Mouse (Mus musculus) adrenal gland, adult 8-10 months (tissue): ENCODE data around the gene Foxg1. TPM values are rescaled to one million over a fixed set of nuclear protein-coding genes. Genes with fewer than 3 reads are reported as not detected.

Source experiments
- DNase-seq: peaks from one replicate; pipeline ENCODE4 v3.0.0; 2022
- total RNA-seq, 4 experiments: library from RNA; stranded (reverse); gene quantifications; 2 replicates each; pipeline ENCODE4 v1.2.4; 2022

Gene Foxg1
- total RNA-seq, 4 experiments from 2014 or later: not detected

DNA sequence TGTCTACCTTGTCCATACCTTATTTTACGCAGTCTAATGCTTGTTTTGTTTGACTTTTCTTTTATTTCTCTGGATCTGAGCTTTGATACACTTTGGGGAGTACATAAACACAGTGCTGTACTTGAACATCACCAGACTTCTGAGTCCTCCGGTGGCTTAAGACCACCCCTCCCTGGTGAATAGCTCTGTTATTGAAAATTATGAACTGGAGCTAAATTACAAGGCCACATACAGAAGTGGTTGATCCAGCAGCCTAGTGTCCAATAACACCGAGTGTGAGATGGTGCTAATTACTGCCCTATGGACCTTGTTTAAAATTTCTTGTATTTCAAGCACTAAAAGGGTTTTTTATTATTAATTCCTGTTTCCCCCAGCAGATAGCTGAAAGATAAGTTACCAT, 35.5 kb downstream of the Foxg1 start:
- DNase-seq: no peak

Other genes starting within 250 kb of the Foxg1 start
- gene Gm43517, start 2.5 kb downstream of the Foxg1 start, total RNA-seq: not detected